Mouse (Mus musculus): ENCODE results near the gene Gm48552. TPM values are rescaled to one million over a fixed set of nuclear protein-coding genes. Genes with fewer than 3 reads are reported as not detected.

The Gm48552 gene
- polyA plus RNA-seq, 1 experiment from 2014 or later, result 0.82 TPM

GRCm38 (mm10) chr10:81426081-81426671 is 37.4 kb downstream of the Gm48552 start:
- WGBS, result 1% methylated on average over 27 of the region's 33 CpGs
- Histone ChIP-seq H3K4me1 (replicated peaks; ENCODE audit: insufficient read depth, low read length) (peaks cover 19% of the 10 kb centered on the region), H3K4me3 (replicated peaks; ENCODE audit: low read depth, low read length) (peak overlapping the region; percentile 67), H3K36me3 (ENCODE audit: insufficient read depth, low read length) (no peaks in the 10 kb centered on the region), H3K27ac (peak overlapping the region; percentile 54; the same call in 1 of the 2 replicates), H3K4me2 (ENCODE audit: low read length) (peak overlapping the region; percentile 89), H3K9ac (ENCODE audit: low read depth, low read length) (peak overlapping the region; percentile 84), H3K9me3 (replicated peaks; ENCODE audit: low read length) (no peaks in the 10 kb centered on the region), H3K27me3 (ENCODE audit: insufficient read depth, low read length) (no peaks in the 10 kb centered on the region)
- DNase-seq (ENCODE audit: low spot score) (no peak), ATAC-seq (replicated peaks; ENCODE audit: low FRiP score, low read depth) (no peak)
- TF ChIP-seq CTCF (IDR thresholded peaks at IDR 0.05; ENCODE audit: low read depth), result no peak

- peak overlapping the region; percentile 54; the same call in 1 of the 2 replicates for H3K27ac ChIP-seq
- H3K9me3 ChIP-seq (replicated peaks; ENCODE audit: low read length), result no peaks in the 10 kb centered on the region
- peaks cover 20% of the 10 kb centered on the region for H3K4me1 ChIP-seq (replicated peaks; ENCODE audit: insufficient read depth, low read length)
- H3K4me2 ChIP-seq (ENCODE audit: low read length), result peak overlapping the region; percentile 89
- H3K27me3 ChIP-seq (ENCODE audit: insufficient read depth, low read length), result no peaks in the 10 kb centered on the region
- no peaks in the 10 kb centered on the region for H3K36me3 ChIP-seq (ENCODE audit: insufficient read depth, low read length)
- no peak for TF ChIP-seq CTCF (IDR thresholded peaks at IDR 0.05; ENCODE audit: low read depth)
- peak; percentile 64 for DNase-seq (ENCODE audit: low spot score)
- 0% methylated on average over 35 of the region's 38 CpGs for WGBS
- no peak for ATAC-seq (replicated peaks; ENCODE audit: low FRiP score, low read depth)
- peak overlapping the region; percentile 84 for H3K9ac ChIP-seq (ENCODE audit: low read depth, low read length)
- H3K4me3 ChIP-seq (replicated peaks; ENCODE audit: low read depth, low read length), result peak overlapping the region; percentile 67
Measured at GRCm38 (mm10) chr10:81426897-81427296, 38.1 kb downstream of the Gm48552 start.

- Histone ChIP-seq H3K36me3 (ENCODE audit: insufficient read depth, low read length) (no peaks in the 10 kb centered on the region), H3K27me3 (ENCODE audit: insufficient read depth, low read length) (no peaks in the 10 kb centered on the region), H3K4me1 (replicated peaks; ENCODE audit: insufficient read depth, low read length) (peaks cover 21% of the 10 kb centered on the region), H3K9me3 (replicated peaks; ENCODE audit: low read length) (no peaks in the 10 kb centered on the region), H3K4me3 (replicated peaks; ENCODE audit: low read depth, low read length) (peak overlapping the region; percentile 67), H3K9ac (ENCODE audit: low read depth, low read length) (peak overlapping the region; percentile 84), H3K27ac (0 out of 2 replicates have a peak overlapping the region, but pooled peaks have one; percentile 11), H3K4me2 (ENCODE audit: low read length) (peak overlapping the region; percentile 89)
- no peak for DNase-seq (ENCODE audit: low spot score)
- ATAC-seq (replicated peaks; ENCODE audit: low FRiP score, low read depth), result no peak
- TF ChIP-seq CTCF (IDR thresholded peaks at IDR 0.05; ENCODE audit: low read depth), result no peak
- WGBS, result 33% methylated on average over 3 of the region's 3 CpGs
Measured at GRCm38 (mm10) chr10:81427327-81427726, 38.5 kb downstream of the Gm48552 start.

GRCm38 (mm10) chr10:81427804-81428506 is 39.1 kb downstream of the Gm48552 start:
- Histone ChIP-seq H3K9me3 (replicated peaks; ENCODE audit: low read length) (no peaks in the 10 kb centered on the region), H3K27me3 (ENCODE audit: insufficient read depth, low read length) (no peaks in the 10 kb centered on the region), H3K36me3 (ENCODE audit: insufficient read depth, low read length) (no peaks in the 10 kb centered on the region), H3K4me3 (replicated peaks; ENCODE audit: low read depth, low read length) (no peak overlapping the region), H3K4me1 (replicated peaks; ENCODE audit: insufficient read depth, low read length) (peaks cover 25% of the 10 kb centered on the region), H3K27ac (no peak overlapping the region; the same call in 1 of the 2 replicates), H3K4me2 (ENCODE audit: low read length) (no peak overlapping the region), H3K9ac (ENCODE audit: low read depth, low read length) (no peak overlapping the region)
- no peak for TF ChIP-seq CTCF (IDR thresholded peaks at IDR 0.05; ENCODE audit: low read depth)
- 83% methylated on average over 8 of the region's 8 CpGs for WGBS
- DNase-seq (ENCODE audit: low spot score) (no peak), ATAC-seq (replicated peaks; ENCODE audit: low FRiP score, low read depth) (no peak)

- no peak overlapping the region for H3K4me3 ChIP-seq (replicated peaks; ENCODE audit: low read depth, low read length)
- H3K9ac ChIP-seq (ENCODE audit: low read depth, low read length), result no peak overlapping the region
- WGBS, result 86% methylated on average over 7 of the region's 7 CpGs
- H3K36me3 ChIP-seq (ENCODE audit: insufficient read depth, low read length), result no peaks in the 10 kb centered on the region
- no peak overlapping the region for H3K27ac ChIP-seq
- no peak for TF ChIP-seq CTCF (IDR thresholded peaks at IDR 0.05; ENCODE audit: low read depth)
- no peak for DNase-seq (ENCODE audit: low spot score)
- no peaks in the 10 kb centered on the region for H3K27me3 ChIP-seq (ENCODE audit: insufficient read depth, low read length)
- H3K4me2 ChIP-seq (ENCODE audit: low read length), result no peak overlapping the region
- no peaks in the 10 kb centered on the region for H3K9me3 ChIP-seq (replicated peaks; ENCODE audit: low read length)
- peaks cover 30% of the 10 kb centered on the region for H3K4me1 ChIP-seq (replicated peaks; ENCODE audit: insufficient read depth, low read length)
- ATAC-seq (replicated peaks; ENCODE audit: low FRiP score, low read depth), result no peak
Measured at GRCm38 (mm10) chr10:81428507-81428870, 39.7 kb downstream of the Gm48552 start.

- no peaks in the 10 kb centered on the region for H3K9me3 ChIP-seq (replicated peaks; ENCODE audit: low read length)
- DNase-seq (ENCODE audit: low spot score) (no peak), ATAC-seq (replicated peaks; ENCODE audit: low FRiP score, low read depth) (no peak)
- no peaks in the 10 kb centered on the region for H3K27me3 ChIP-seq (ENCODE audit: insufficient read depth, low read length)
- no peak overlapping the region for H3K9ac ChIP-seq (ENCODE audit: low read depth, low read length)
- no peak overlapping the region for H3K27ac ChIP-seq
- peaks cover 31% of the 10 kb centered on the region for H3K4me1 ChIP-seq (replicated peaks; ENCODE audit: insufficient read depth, low read length)
- no peak for TF ChIP-seq CTCF (IDR thresholded peaks at IDR 0.05; ENCODE audit: low read depth)
- H3K4me3 ChIP-seq (replicated peaks; ENCODE audit: low read depth, low read length), result no peak overlapping the region
- H3K4me2 ChIP-seq (ENCODE audit: low read length), result peak overlapping the region; percentile 87; the same call in 1 of the 2 replicates
- no peaks in the 10 kb centered on the region for H3K36me3 ChIP-seq (ENCODE audit: insufficient read depth, low read length)
- 43% methylated on average over 2 of the region's 2 CpGs for WGBS
Measured at GRCm38 (mm10) chr10:81429092-81429491, 40.3 kb downstream of the Gm48552 start.

All from kidney, postnatal 0 days (tissue).